Mouse (Mus musculus) hindbrain, embryonic 10.5 days (tissue): ENCODE data around the gene Bcl2a1d. TPM values are rescaled to one million over a fixed set of nuclear protein-coding genes. Genes with fewer than 3 reads are reported as not detected.
"Not testable (repeated sequence)": the region's sequence is repeated elsewhere in the genome, so short reads cannot be mapped to it uniquely, and the experiment has no call there.

Source experiments
- DNase-seq: peaks from one replicate; pipeline ENCODE4 v3.0.0-alpha.2; 2017; ENCODE audit warnings: low spot score
- H3K27ac ChIP-seq: fragments of 300-500 bp; sonication (generic); 2 replicates; pipeline ENCODE4 v1.5.1; 2016; ENCODE audit warnings: mild to moderate bottlenecking, moderate library complexity
- H3K27me3 ChIP-seq: fragments of 300-500 bp; sonication (generic); 2 replicates; pipeline ENCODE4 v1.6.1; 2016; ENCODE audit warnings: mild to moderate bottlenecking; ENCODE audit not compliant: poor library complexity, insufficient read depth, severe bottlenecking
- H3K36me3 ChIP-seq: fragments of 300-500 bp; sonication (generic); 2 replicates; pipeline ENCODE4 v1.6.1; 2016; ENCODE audit warnings: mild to moderate bottlenecking, moderate library complexity
- H3K4me1 ChIP-seq: fragments of 300-500 bp; sonication (generic); replicated peaks from 2 replicates; pipeline ENCODE4 v1.6.1; 2016; ENCODE audit warnings: mild to moderate bottlenecking
- H3K4me3 ChIP-seq: fragments of 300-500 bp; sonication (generic); 2 replicates; pipeline ENCODE4 v1.5.1; 2016; ENCODE audit warnings: mild to moderate bottlenecking, moderate library complexity
- H3K9me3 ChIP-seq: fragments of 300-500 bp; sonication (generic); 2 replicates; pipeline ENCODE4 v1.6.1; 2016; ENCODE audit warnings: mild to moderate bottlenecking, moderate library complexity
- WGBS: fragments of 180-500 bp; shearing (Covaris S2); methylation state at CpG from one replicate; pipeline ENCODE4 v1.1.7; 2016; 5-methylcytosine and 5-hydroxymethylcytosine counted together
- polyA plus RNA-seq: library from polyadenylated mRNA; unstranded; fragments of >200 nt; fragmentation: Nextera tagmentation; extraction: Ambion mirVana; gene quantifications from 2 replicates; pipeline ENCODE4 v1.2.1, GENCODE M21; 2016

The Bcl2a1d gene
- polyA plus RNA-seq, 1 experiment from 2014 or later, result 0.38 TPM

DNA sequence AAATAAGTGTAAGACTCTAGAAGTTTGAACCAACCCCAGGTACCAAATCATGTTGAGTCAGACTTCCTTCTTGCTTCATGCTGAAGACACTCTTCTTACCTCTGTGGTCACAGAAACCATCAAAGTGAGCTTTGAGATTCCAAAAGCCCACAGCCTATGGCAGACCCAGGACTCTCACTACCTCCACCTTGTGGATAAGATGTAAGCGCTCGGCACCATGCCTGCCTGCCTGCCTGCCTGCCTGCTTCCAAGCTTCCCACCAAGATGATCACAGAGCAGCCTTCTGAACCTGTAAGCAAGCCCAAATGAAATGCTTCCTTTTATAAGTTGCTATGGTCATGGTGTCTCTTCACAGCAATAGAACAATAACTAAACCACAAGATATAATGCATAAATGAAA, 13.6 kb downstream of the Bcl2a1d start:
- 32% methylated on average over 2 of the region's 2 CpGs for WGBS
- peak; percentile 15 for DNase-seq
- H3K27me3 ChIP-seq, H3K9me3 ChIP-seq, H3K27ac ChIP-seq, H3K36me3 ChIP-seq, H3K4me1 ChIP-seq, H3K4me3 ChIP-seq: not testable (repeated sequence)

DNA sequence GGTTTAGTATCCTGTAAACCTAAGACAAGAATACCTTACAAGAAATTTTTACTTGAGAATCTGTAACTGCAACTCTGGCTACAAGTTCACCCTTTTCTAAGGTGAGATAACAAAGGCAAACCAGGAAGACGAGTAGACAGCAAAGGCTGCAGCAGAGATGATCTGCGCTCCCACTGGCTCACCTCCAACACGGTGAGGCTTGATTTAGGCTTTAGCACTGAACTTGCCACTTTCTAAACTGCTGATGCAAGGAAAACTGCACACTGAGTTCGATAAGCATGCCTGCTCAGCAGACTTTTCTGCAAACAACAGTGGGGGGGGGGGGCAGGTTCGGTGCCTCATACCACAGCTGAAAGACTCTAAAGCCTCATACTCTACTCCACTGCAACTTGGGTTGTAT, 17.2 kb downstream of the Bcl2a1d start:
- not testable (repeated sequence) for DNase-seq, H3K4me1 ChIP-seq, H3K36me3 ChIP-seq, H3K4me3 ChIP-seq, H3K9me3 ChIP-seq, H3K27ac ChIP-seq, H3K27me3 ChIP-seq
- 89% methylated on average over 5 of the region's 5 CpGs for WGBS

DNA sequence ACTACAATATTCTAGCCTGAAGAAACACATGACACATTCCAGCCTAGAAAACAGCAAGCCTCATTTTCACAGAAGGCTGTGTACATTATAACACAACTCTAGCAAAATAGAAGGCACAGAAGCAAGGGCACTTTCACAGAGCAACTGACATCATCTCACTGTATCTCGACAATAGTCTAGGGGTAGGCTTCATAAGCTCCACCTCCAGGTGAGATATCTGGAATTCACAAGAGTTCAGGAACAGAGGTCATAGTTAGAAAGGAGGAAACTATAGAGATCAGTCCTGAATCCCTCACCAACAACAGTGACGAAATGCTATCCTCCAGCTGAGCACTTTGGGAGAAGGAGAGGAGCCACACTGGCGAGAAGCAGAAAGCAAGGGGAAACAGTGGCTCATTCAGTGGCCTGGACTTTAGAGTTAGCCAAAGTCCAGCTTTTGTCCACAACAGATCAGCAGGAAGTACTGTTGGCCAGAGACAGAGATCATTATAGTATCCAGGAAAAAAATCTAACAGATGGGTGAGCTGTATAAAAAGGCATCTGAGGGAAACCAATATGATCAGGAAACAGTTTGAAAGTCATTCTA, 19.5 kb downstream of the Bcl2a1d start:
- not testable (repeated sequence) for DNase-seq, H3K4me1 ChIP-seq, H3K27me3 ChIP-seq, H3K9me3 ChIP-seq, H3K36me3 ChIP-seq, H3K4me3 ChIP-seq, H3K27ac ChIP-seq
- 85% methylated on average over 3 of the region's 3 CpGs for WGBS

DNA sequence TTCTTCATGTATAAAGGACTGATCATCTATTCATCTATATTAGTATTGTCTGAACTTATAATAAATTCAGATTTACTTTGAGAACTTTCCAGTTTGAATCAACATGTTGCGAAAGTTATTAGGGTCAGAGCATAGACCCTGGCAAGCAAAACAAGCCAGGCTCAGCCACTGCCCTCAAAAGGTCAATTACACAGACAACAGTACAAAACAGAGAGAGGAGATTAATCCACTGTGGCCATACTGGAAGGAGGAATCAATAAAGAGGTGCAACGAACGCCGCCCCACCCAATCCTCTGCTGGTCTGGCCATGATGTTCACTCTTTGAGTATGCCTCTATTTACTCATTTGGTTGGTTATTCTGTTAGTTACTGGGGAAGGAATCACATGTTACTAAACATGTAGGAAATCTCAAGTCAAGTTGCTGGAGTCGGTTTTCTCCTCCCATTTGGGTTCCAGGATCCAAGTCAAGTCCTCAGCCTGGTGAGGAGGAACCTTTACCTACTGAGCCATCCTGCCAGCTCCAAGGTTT, 20.7 kb downstream of the Bcl2a1d start:
- H3K4me3 ChIP-seq, H3K27ac ChIP-seq, H3K4me1 ChIP-seq, H3K27me3 ChIP-seq, H3K36me3 ChIP-seq, H3K9me3 ChIP-seq, DNase-seq: not testable (repeated sequence)
- 90% methylated on average over 4 of the region's 5 CpGs for WGBS

DNA sequence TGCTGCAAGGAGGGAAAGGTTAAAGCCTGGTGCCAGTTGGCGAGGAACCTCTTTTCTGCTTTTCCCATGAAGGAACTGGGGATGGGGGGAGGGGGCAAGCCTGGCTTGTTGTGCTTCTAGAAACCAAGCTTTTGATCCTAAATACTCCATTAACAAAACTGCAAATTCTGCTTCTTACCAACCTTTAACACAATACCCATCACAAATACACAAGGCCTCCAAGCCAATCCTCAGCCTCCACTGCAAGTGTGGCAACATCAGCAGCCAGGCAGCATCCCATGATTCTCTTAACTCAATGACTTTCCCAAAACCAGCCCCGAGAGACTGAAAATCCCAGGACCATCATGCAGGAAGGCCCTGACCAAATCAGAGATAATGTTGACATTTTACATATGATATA, 21.3 kb downstream of the Bcl2a1d start:
- not testable (repeated sequence) for DNase-seq, H3K36me3 ChIP-seq, H3K27me3 ChIP-seq, H3K4me1 ChIP-seq, H3K9me3 ChIP-seq, H3K4me3 ChIP-seq, H3K27ac ChIP-seq
- 92% methylated on average over 2 of the region's 2 CpGs for WGBS

DNA sequence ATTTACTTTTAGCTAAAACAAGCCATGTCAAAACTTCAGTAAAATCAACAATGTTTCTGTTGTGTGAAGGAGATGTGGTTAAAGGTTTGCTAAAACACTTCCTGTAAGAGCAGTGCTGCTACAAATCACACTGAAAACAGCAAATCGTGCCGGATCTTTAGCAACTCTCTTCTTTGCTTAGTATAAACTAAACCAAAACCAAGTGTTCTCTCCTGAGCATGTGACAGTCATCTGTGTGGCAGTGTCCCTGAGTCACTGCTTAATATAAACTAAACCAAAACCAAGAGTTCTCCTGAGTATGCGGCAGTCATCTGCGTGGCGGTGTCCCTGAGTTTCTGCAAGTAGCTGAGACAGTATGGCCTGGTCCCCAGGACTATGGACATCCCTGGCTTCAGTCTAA, 21.9 kb downstream of the Bcl2a1d start:
- WGBS, result 95% methylated on average over 5 of the region's 5 CpGs
- H3K9me3 ChIP-seq, DNase-seq, H3K36me3 ChIP-seq, H3K27me3 ChIP-seq, H3K4me1 ChIP-seq, H3K27ac ChIP-seq, H3K4me3 ChIP-seq: not testable (repeated sequence)

DNA sequence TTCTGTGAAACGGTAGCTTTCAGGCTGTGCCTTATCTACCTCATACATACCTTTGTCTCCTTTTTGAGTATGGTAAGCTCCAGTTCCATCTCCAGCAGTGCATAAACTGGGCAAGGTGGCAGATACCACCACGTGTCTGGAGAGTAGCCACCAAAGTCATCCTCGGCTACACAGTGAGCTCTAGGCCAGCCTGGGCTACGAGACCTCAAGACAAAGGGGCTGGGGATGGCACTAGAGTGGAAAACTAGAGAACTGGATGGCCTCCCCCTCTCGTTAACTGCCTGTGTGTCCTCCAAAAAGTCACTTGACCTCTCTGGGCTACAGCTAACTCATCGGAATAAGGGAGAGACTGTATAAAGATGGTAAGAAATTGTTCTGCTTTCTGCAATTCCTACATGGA, 22.4 kb downstream of the Bcl2a1d start:
- no peaks in the 10 kb centered on the region for H3K9me3 ChIP-seq
- H3K27me3 ChIP-seq, result no peaks in the 10 kb centered on the region
- no peak overlapping the region for H3K27ac ChIP-seq
- H3K4me3 ChIP-seq, result no peak overlapping the region
- 88% methylated on average over 6 of the region's 6 CpGs for WGBS
- no peaks in the 10 kb centered on the region for H3K4me1 ChIP-seq
- no peak for DNase-seq
- no peaks in the 10 kb centered on the region for H3K36me3 ChIP-seq

DNA sequence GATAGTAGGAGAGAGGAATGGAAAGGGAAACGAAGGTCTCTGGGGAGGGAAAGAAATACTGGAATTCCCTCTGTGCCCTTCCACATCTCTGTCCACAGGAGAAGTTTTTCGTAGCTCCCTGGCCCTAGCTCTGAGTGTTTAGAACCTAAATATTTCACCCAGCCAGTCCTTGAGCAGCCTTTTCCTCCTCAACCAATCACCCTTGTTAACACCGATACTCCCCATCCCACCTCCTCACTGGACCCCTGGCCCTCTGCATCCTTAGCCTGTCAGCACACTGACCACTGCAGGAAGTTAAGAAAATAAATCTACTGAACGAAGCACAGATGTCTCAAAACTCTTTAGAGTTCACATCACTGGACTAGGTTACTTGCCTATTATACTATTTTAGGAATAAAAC, 25.0 kb downstream of the Bcl2a1d start:
- H3K27me3 ChIP-seq, result no peaks in the 10 kb centered on the region
- no peak for DNase-seq
- no peaks in the 10 kb centered on the region for H3K9me3 ChIP-seq
- H3K4me1 ChIP-seq, result no peaks in the 10 kb centered on the region
- H3K4me3 ChIP-seq, result no peak overlapping the region
- 72% methylated on average over 4 of the region's 4 CpGs for WGBS
- H3K36me3 ChIP-seq, result no peaks in the 10 kb centered on the region
- no peak overlapping the region for H3K27ac ChIP-seq

DNA sequence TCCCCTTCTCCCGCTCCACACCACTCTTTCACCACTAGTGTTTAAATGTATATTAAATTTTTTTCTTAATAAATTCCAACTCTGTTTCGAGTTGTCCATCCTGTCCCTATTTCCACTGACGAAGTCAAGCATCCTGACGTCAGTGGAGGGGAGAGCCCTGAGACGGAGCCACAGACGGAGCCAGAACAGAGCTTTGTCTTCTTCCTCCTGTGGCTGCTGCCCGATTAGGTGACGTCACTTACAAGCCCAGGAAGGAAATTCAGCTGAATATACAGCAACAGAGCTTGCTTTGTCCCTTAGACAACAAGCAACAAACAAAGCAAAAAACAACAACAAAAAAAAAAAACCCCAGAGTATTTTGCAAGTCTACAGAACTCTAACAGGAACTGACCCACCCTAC, 26.6 kb downstream of the Bcl2a1d start:
- H3K27ac ChIP-seq, H3K9me3 ChIP-seq, H3K4me1 ChIP-seq, H3K27me3 ChIP-seq, DNase-seq, H3K4me3 ChIP-seq, H3K36me3 ChIP-seq: not testable (repeated sequence)
- 86% methylated on average over 8 of the region's 8 CpGs for WGBS

DNA sequence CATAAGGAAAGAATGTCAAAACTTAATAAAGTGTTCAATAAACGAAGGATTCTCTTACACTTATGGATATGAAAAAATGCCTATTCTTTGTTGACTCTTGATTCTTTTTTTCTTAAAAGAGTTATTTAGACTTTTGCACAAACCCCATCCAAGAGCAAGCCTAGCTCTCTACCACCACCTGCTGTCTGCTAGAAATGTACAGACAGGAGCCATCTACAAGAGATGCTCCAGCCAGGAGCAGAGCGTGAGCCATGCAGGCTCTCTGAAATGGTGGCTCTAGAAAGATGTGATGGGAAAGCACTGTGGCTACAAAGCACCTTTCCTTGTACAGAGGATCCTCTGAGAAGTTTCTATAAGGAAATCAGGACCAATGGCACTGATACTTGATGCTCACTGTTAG, 33.0 kb downstream of the Bcl2a1d start:
- H3K27ac ChIP-seq, H3K4me1 ChIP-seq, H3K4me3 ChIP-seq, H3K9me3 ChIP-seq, H3K27me3 ChIP-seq, DNase-seq, H3K36me3 ChIP-seq: not testable (repeated sequence)
- WGBS, result 89% methylated on average over 1 of the region's 2 CpGs

DNA sequence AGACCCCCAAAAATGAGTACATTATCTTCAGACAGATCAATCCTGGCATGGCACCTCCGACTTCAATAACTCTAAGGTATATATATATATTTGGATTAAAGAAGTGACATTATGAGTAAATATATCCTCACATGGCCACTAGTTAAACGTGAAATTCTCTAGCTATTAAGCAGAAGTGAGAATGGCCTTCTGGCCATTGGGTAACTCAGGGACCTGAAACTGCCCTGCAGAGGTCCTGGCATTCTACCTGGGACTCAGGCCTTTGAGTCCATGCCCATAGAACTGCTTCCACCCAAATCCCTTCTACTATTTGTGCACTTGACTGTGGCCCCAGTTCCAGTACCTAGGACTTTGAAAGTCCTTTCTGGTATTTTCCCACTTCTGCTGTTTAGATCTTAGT, 40.4 kb downstream of the Bcl2a1d start:
- 80% methylated on average over 2 of the region's 2 CpGs for WGBS
- DNase-seq, H3K27me3 ChIP-seq: not testable (repeated sequence)

DNA sequence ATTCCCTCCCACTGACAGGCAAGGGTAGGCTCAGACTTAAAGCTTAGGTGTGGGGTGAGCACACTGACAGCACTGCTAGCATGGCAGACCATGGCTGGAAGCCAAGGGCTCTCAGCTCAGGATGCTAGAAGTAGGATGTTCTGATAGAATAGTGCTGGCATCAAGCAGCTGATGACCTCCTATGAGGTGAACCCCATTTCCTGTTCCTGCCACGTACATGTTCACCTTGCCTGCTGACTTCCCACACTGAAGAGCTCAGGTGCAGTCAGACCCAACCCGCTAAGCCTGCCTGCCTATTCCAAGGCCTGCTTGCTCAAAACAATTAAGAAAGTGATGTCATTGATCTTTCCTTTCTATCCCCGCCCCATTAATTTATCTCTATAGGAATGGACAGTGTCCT, 42.3 kb downstream of the Bcl2a1d start:
- H3K27me3 ChIP-seq, H3K27ac ChIP-seq, DNase-seq, H3K4me1 ChIP-seq, H3K4me3 ChIP-seq, H3K9me3 ChIP-seq, H3K36me3 ChIP-seq: not testable (repeated sequence)
- 88% methylated on average over 3 of the region's 3 CpGs for WGBS

More for the DNA sequence above, 40.4 kb downstream of the Bcl2a1d start:
- H3K9me3 ChIP-seq, H3K27ac ChIP-seq, H3K36me3 ChIP-seq, H3K4me1 ChIP-seq, H3K4me3 ChIP-seq: not testable (repeated sequence)

DNA sequence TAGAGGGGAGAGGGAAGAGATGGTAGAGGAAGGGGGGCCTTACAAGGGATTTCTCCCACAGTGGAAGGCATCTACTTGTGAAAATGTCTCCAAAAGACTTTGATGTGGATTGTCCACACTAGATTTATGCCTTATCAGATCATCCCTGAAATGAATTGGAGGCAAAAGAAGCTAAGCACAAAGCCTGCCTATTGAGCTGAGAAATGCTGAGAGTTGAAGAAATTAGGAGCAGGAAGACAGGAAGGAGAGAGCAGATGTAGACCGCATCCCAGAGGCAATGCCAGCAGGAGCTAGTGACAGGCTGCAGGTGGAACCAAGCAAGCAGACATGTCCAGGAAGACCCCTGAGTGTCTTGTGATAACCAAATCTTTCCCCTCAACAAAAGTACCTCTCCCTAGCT, 45.0 kb downstream of the Bcl2a1d start:
- not testable (repeated sequence) for H3K4me3 ChIP-seq, H3K9me3 ChIP-seq, H3K27ac ChIP-seq, DNase-seq, H3K4me1 ChIP-seq, H3K36me3 ChIP-seq, H3K27me3 ChIP-seq
- 97% methylated on average over 1 of the region's 1 CpGs for WGBS
